In genomic region chr8:106644957-106645356, GRCm38 (mm10) we compare ENCODE assay signal across 19 mouse cellular contexts. TPM values are rescaled to one million over a fixed set of nuclear protein-coding genes. Genes with fewer than 3 reads are reported as not detected.
DNase-seq lines count a peak whose midpoint lies in the region; ATAC-seq and TF ChIP-seq lines count a peak whose summit lies in the region.
"Had no signal": no experiment of that assay in that cellular context is flagged by ENCODE, and none has a peak within 500 bp of the region (broad histone marks: within the 10 kb centered on the region; RNA-seq: fewer than 3 reads in every experiment).

No protein-coding gene starts in this region.

- no peak for ATAC-seq in heart, postnatal 0 days (ENCODE audit: insufficient read depth, low read depth)
- no peak for ATAC-seq in heart, embryonic 12.5 days (ENCODE audit: insufficient number of reproducible peaks, low FRiP score)
- ATAC-seq in lung, embryonic 16.5 days (ENCODE audit: low read depth): no peak

- H3K9ac ChIP-seq in heart, postnatal 0 days (replicated peaks; ENCODE audit: low read depth, low read length): no peak overlapping the region
- H3K9ac ChIP-seq in heart, embryonic 12.5 days: no peak overlapping the region
- no peak overlapping the region for H3K9ac ChIP-seq in lung, embryonic 16.5 days (ENCODE audit: low read length)
- H3K9ac ChIP-seq: embryonic facial prominence, embryonic 12.5 days; hindbrain, embryonic 14.5 days; limb, embryonic 13.5 days; neural tube, embryonic 12.5 days had no signal

- no peaks in the 10 kb centered on the region for H3K36me3 ChIP-seq in heart, postnatal 0 days (replicated peaks; ENCODE audit: control insufficient read depth, insufficient read depth, low read length)
- no peaks in the 10 kb centered on the region for H3K36me3 ChIP-seq in heart, embryonic 12.5 days
- H3K36me3 ChIP-seq in lung, embryonic 16.5 days (ENCODE audit: control insufficient read depth, insufficient read depth, low read length): peaks cover 4% of the 10 kb centered on the region
- H3K36me3 ChIP-seq: embryonic facial prominence, embryonic 12.5 days; forebrain, embryonic 10.5 days; limb, embryonic 13.5 days; neural tube, embryonic 12.5 days had no signal

- no peak for TF ChIP-seq EP300 in heart, postnatal 0 days (IDR thresholded peaks at IDR 0.05; ENCODE audit: low read depth)

- no peaks in the 10 kb centered on the region for H3K27me3 ChIP-seq in heart, postnatal 0 days (ENCODE audit: control insufficient read depth, insufficient read depth, low read length)
- no peaks in the 10 kb centered on the region for H3K27me3 ChIP-seq in heart, embryonic 12.5 days (replicated peaks)
- no peaks in the 10 kb centered on the region for H3K27me3 ChIP-seq in lung, embryonic 16.5 days (ENCODE audit: control insufficient read depth, insufficient read depth, low read depth, low read length)
- H3K27me3 ChIP-seq: embryonic facial prominence, embryonic 12.5 days; limb, embryonic 13.5 days; neural tube, embryonic 12.5 days had no signal

- no peaks in the 10 kb centered on the region for H3K4me1 ChIP-seq in heart, postnatal 0 days (ENCODE audit: control insufficient read depth, insufficient read depth)
- no peaks in the 10 kb centered on the region for H3K4me1 ChIP-seq in heart, embryonic 12.5 days (replicated peaks)
- H3K4me1 ChIP-seq in lung, embryonic 16.5 days (replicated peaks; ENCODE audit: control insufficient read depth, insufficient read depth, low read length): peaks cover 19% of the 10 kb centered on the region
- H3K4me1 ChIP-seq: limb, embryonic 13.5 days; neural tube, embryonic 12.5 days had no signal

- TF ChIP-seq CTCF in heart, postnatal 0 days (IDR thresholded peaks at IDR 0.05; ENCODE audit: low read depth): peak; percentile 11; the same call in 1 of the 2 replicates

- DNase-seq in heart, postnatal 0 days (ENCODE audit: low spot score): no peak
- no peak for DNase-seq in lung, postnatal 4 days
- peak; percentile 82 for DNase-seq in ES-CJ7 (ENCODE audit: low read depth, low spot score)
- DNase-seq in naive thymus-derived CD4-positive, alpha-beta T cell, adult 2 months (ENCODE audit: low read depth): peak; percentile 47
- no peak for DNase-seq in frontal cortex, postnatal 10 days (ENCODE audit: low spot score in 2 of 2)
- no peak for DNase-seq in cerebellum, adult 9-10 months
- DNase-seq: cerebellum, postnatal 25 days; heart, adult 11 months; lung, adult 2 months; midbrain, embryonic 14.5 days had no signal

- no peak overlapping the region for H3K27ac ChIP-seq in heart, postnatal 0 days (ENCODE audit: low read depth)
- H3K27ac ChIP-seq in heart, embryonic 12.5 days (ENCODE audit: poor library complexity, severe bottlenecking): no peak overlapping the region
- peak overlapping the region; percentile 28 for H3K27ac ChIP-seq in lung, embryonic 16.5 days (ENCODE audit: low read length)
- H3K27ac ChIP-seq: embryonic facial prominence, embryonic 12.5 days; forebrain, embryonic 10.5 days; hindbrain, embryonic 14.5 days; left cerebral cortex, adult 2 months; limb, embryonic 13.5 days; neural tube, embryonic 12.5 days had no signal

- no peaks in the 10 kb centered on the region for H3K9me3 ChIP-seq in heart, postnatal 0 days (replicated peaks; ENCODE audit: control insufficient read depth, low read length)
- no peaks in the 10 kb centered on the region for H3K9me3 ChIP-seq in heart, embryonic 12.5 days (replicated peaks)
- H3K9me3 ChIP-seq in lung, embryonic 16.5 days (ENCODE audit: control insufficient read depth, low read length): no peaks in the 10 kb centered on the region
- H3K9me3 ChIP-seq: embryonic facial prominence, embryonic 12.5 days; forebrain, embryonic 10.5 days; limb, embryonic 13.5 days; neural tube, embryonic 12.5 days had no signal

- 63% methylated on average over 3 of the region's 3 CpGs for WGBS in heart, postnatal 0 days
- 61% methylated on average over 3 of the region's 3 CpGs for WGBS in heart, embryonic 12.5 days
- 62% methylated on average over 3 of the region's 3 CpGs for WGBS in lung, embryonic 16.5 days

- no peak overlapping the region for H3K4me2 ChIP-seq in heart, postnatal 0 days (ENCODE audit: low read depth, low read length)
- H3K4me2 ChIP-seq in heart, embryonic 12.5 days: no peak overlapping the region
- no peak overlapping the region for H3K4me2 ChIP-seq in lung, embryonic 16.5 days (ENCODE audit: low read depth, low read length)
- H3K4me2 ChIP-seq: embryonic facial prominence, embryonic 12.5 days; hindbrain, embryonic 14.5 days; limb, embryonic 13.5 days; neural tube, embryonic 12.5 days had no signal

- H3K4me3 ChIP-seq in heart, postnatal 0 days (ENCODE audit: low read depth, low read length): no peak overlapping the region
- H3K4me3 ChIP-seq in heart, embryonic 12.5 days: no peak overlapping the region
- H3K4me3 ChIP-seq in lung, embryonic 16.5 days (ENCODE audit: low read length): no peak overlapping the region
- H3K4me3 ChIP-seq: embryonic facial prominence, embryonic 12.5 days; forebrain, embryonic 10.5 days; left cerebral cortex, adult 2 months; limb, embryonic 13.5 days; neural tube, embryonic 12.5 days had no signal

RNA-seq across cellular contexts. Expression of gene Tango6, which starts 37.9 kb away (rescaled TPM):
- 8.0 and 13.5 TPM in 2 replicates for total RNA-seq in heart, postnatal 0 days (2014; rRNA removed; ENCODE audit: low replicate concordance)
- polyA plus RNA-seq in heart, postnatal 0 days (2015; fragmentation: Nextera tagmentation; extraction: Ambion mirVana): 4.0 and 4.3 TPM in 2 replicates
- 8.9 and 9.1 TPM in 2 replicates for polyA plus RNA-seq in heart, embryonic 12.5 days (2016; fragmentation: Nextera tagmentation; extraction: Ambion mirVana)
- polyA plus RNA-seq in lung, embryonic 16.5 days (2015; fragmentation: Nextera tagmentation; extraction: Ambion mirVana): 10.2 and 10.5 TPM in 2 replicates

RNA-seq across cellular contexts. Expression of gene Cdh1, which starts 41.8 kb away (rescaled TPM):
- total RNA-seq in heart, postnatal 0 days (2014; rRNA removed; ENCODE audit: low replicate concordance): 1.2 and 1.9 TPM in 2 replicates
- 0.19 and 0.52 TPM in 2 replicates for polyA plus RNA-seq in heart, postnatal 0 days (2015; fragmentation: Nextera tagmentation; extraction: Ambion mirVana)
- 0.87 and 1.4 TPM in 2 replicates for polyA plus RNA-seq in heart, embryonic 12.5 days (2016; fragmentation: Nextera tagmentation; extraction: Ambion mirVana)
- 157 and 162 TPM in 2 replicates for polyA plus RNA-seq in lung, embryonic 16.5 days (2015; fragmentation: Nextera tagmentation; extraction: Ambion mirVana)
- total RNA-seq: adrenal gland, postnatal 36 days had no signal

Comparison
In these comparisons a context has a peak if more than half of its experiments do, and no peak if none do; other contexts are left out.
1. DNase-seq: peak in ES-CJ7 (single experiment) and naive thymus-derived CD4-positive, alpha-beta T cell, adult 2 months (single experiment); none in heart, postnatal 0 days (single experiment), lung, postnatal 4 days (0 of 2), frontal cortex, postnatal 10 days (0 of 2) and cerebellum, adult 9-10 months (single experiment).
2. RNA of gene Cdh1, which starts 41.8 kb away (polyA plus RNA-seq): 157 to 162 TPM in lung, embryonic 16.5 days; 0.87 to 1.4 TPM in heart, embryonic 12.5 days and 0.19 to 0.52 TPM in heart, postnatal 0 days; every median in the first group is over 10 times any median in the second.